Mouse (Mus musculus) myocyte (in vitro differentiated cells): Measurements from ENCODE around the gene Jhy. TPM values are rescaled to one million over a fixed set of nuclear protein-coding genes. Genes with fewer than 3 reads are reported as not detected.

Experiments used
- H3K27me3 ChIP-seq: one replicate; pipeline ENCODE4 v1.6.1; 2011; ENCODE audit not compliant: control insufficient read depth, insufficient read depth, insufficient read length
- H3K36me3 ChIP-seq: one replicate; pipeline ENCODE4 v1.6.1; 2011; ENCODE audit not compliant: control insufficient read depth, insufficient read depth
- H3K4me2 ChIP-seq: one replicate; pipeline ENCODE4 v1.6.1; 2011; ENCODE audit warnings: low read depth, control low read depth
- H3K4me3 ChIP-seq: one replicate; pipeline ENCODE4 v1.5.1; 2011; ENCODE audit warnings: mild to moderate bottlenecking, control low read depth, moderate library complexity
- H3K79me2 ChIP-seq: one replicate; pipeline ENCODE4 v1.6.1; 2011; ENCODE audit not compliant: control insufficient read depth, insufficient read depth
- H3ac ChIP-seq: one replicate; pipeline ENCODE4 v1.6.1; 2011; ENCODE audit not compliant: control insufficient read depth, insufficient read length
- CEBPB ChIP-seq: IDR thresholded peaks from 2 replicates; pipeline ENCODE4 v1.6.1; 2011; ENCODE audit warnings: mild to moderate bottlenecking, moderate library complexity; ENCODE audit not compliant: poor library complexity, insufficient read depth, severe bottlenecking
- E2F4 ChIP-seq: IDR thresholded peaks from one replicate; pipeline ENCODE4 v1.6.1; 2011; ENCODE audit warnings: mild to moderate bottlenecking, control low read depth, moderate library complexity; ENCODE audit not compliant: insufficient read depth
- MAX ChIP-seq: IDR thresholded peaks from one replicate; pipeline ENCODE4 v1.6.1; 2011; ENCODE audit warnings: low read depth, mild to moderate bottlenecking, control low read depth
- MYOD1 ChIP-seq, 3 experiments: IDR thresholded peaks; one replicate each; pipeline ENCODE4 v1.6.1; 2011; ENCODE audit warnings: control low read depth in 2 of 3, low read depth in 2 of 3, mild to moderate bottlenecking in 2 of 3, moderate library complexity in 1 of 3; ENCODE audit not compliant: insufficient read length in 2 of 3, control insufficient read depth in 1 of 3
- MYOG ChIP-seq, 3 experiments: IDR thresholded peaks; one replicate each; pipeline ENCODE4 v1.6.1; 2011; ENCODE audit warnings: control low read depth in 2 of 3, low read depth in 2 of 3, mild to moderate bottlenecking in 2 of 3; ENCODE audit not compliant: insufficient read length in 2 of 3, control insufficient read depth in 1 of 3, insufficient read depth in 1 of 3
- POLR2A ChIP-seq: IDR thresholded peaks from one replicate; pipeline ENCODE4 v1.6.1; 2011; ENCODE audit warnings: low read depth, mild to moderate bottlenecking, control low read depth, moderate library complexity; ENCODE audit not compliant: insufficient read length
- POLR2AphosphoS2 ChIP-seq: IDR thresholded peaks from one replicate; pipeline ENCODE4 v1.6.1; 2011; ENCODE audit warnings: low read depth, control low read depth; ENCODE audit not compliant: insufficient read length
- REST ChIP-seq: IDR thresholded peaks from one replicate; pipeline ENCODE4 v1.6.1; 2011; ENCODE audit warnings: mild to moderate bottlenecking, control low read depth, moderate library complexity; ENCODE audit not compliant: insufficient read depth, insufficient read length
- SRF ChIP-seq: IDR thresholded peaks from one replicate; pipeline ENCODE4 v1.6.1; 2011; ENCODE audit warnings: low read depth; ENCODE audit not compliant: control insufficient read depth, insufficient read length
- TCF12 ChIP-seq: IDR thresholded peaks from one replicate; pipeline ENCODE4 v1.6.1; 2011; ENCODE audit warnings: mild to moderate bottlenecking, control low read depth; ENCODE audit not compliant: poor library complexity, insufficient read depth, severe bottlenecking
- TCF3 ChIP-seq: IDR thresholded peaks from one replicate; pipeline ENCODE4 v1.6.1; 2011; ENCODE audit warnings: low read depth, control low read depth; ENCODE audit not compliant: insufficient read length
- USF1 ChIP-seq: IDR thresholded peaks from one replicate; pipeline ENCODE4 v1.6.1; 2011; ENCODE audit warnings: low read depth, mild to moderate bottlenecking, control low read depth, moderate library complexity
- polyA plus RNA-seq: library from polyadenylated mRNA; unstranded; fragments of >200 nt; fragmentation: generic; extraction: Trizol; gene quantifications from one replicate; pipeline ENCODE4 v1.2.1, GENCODE M21; 2012; ENCODE audit warnings: missing spikeins

Jhy gene
- polyA plus RNA-seq, 1 experiment: not detected

DNA sequence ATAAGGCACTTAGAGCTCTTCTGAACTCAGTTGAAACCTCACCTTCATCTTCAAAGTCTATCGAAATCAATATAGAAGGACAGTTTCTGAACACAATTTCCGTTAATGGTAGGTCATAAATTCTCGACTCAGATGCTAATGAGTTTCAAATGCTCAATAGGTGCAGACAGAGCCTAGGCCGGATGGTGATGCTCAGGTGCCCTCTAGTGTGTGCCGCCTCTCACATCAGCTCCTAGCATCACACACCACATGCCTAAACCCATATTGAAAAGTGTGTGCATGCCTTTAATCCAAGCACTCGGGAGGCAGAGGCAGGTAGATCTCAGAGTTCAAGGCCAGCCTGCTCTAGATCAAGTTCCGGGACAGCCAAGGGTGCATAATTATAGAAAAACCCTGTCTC lies 26.5 kb downstream of the Jhy start:
- no peaks in the 10 kb centered on the region for H3K79me2 ChIP-seq
- no peak overlapping the region for H3ac ChIP-seq
- no peak overlapping the region for H3K4me3 ChIP-seq
- TF ChIP-seq POLR2A: no peak
- no peak for TF ChIP-seq USF1
- TF ChIP-seq E2F4: no peak
- no peak for TF ChIP-seq SRF
- no peak for TF ChIP-seq MYOG (IDR thresholded peaks at IDR 0.05; ENCODE audit: control insufficient read depth in 1 of 3, insufficient read depth in 1 of 3, insufficient read length in 2 of 3, low read depth in 2 of 3)
- no peak for TF ChIP-seq MYOD1 (IDR thresholded peaks at IDR 0.05; ENCODE audit: control insufficient read depth in 1 of 3, insufficient read length in 2 of 3, low read depth in 2 of 3)
- no peak for TF ChIP-seq POLR2AphosphoS2
- TF ChIP-seq TCF12: no peak
- TF ChIP-seq TCF3: no peak
- TF ChIP-seq CEBPB: no peak
- TF ChIP-seq MAX: no peak
- TF ChIP-seq REST: no peak
- H3K27me3 ChIP-seq: peaks cover 5% of the 10 kb centered on the region
- no peak overlapping the region for H3K4me2 ChIP-seq
- no peaks in the 10 kb centered on the region for H3K36me3 ChIP-seq

DNA sequence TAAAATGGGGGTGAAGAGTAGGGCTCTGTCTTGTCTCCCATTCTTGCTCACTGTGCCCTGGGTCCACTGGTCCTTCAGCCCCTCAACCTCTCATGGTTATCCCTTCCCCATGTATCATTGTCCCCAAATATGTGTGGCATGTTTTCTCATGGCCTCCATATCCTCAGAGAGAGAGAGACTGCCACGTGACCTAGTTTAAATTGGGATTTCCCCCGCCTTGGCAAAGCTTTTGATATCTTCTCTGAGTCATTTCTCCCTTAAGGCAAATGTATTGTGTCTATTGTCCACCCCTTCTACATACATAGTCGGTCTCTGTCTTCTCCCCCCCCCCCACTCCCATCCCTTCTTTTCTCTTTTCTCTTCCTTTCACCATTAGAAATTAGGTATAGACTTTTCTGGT lies 30.6 kb downstream of the Jhy start:
- no peak for TF ChIP-seq MYOG (IDR thresholded peaks at IDR 0.05; ENCODE audit: control insufficient read depth in 1 of 3, insufficient read depth in 1 of 3, insufficient read length in 2 of 3, low read depth in 2 of 3)
- TF ChIP-seq USF1: peak; percentile 46
- Histone ChIP-seq H3K4me3 (no peak overlapping the region), H3K27me3 (peaks cover 8% of the 10 kb centered on the region), H3K36me3 (no peaks in the 10 kb centered on the region), H3K79me2 (no peaks in the 10 kb centered on the region), H3K4me2 (no peak overlapping the region), H3ac (no peak overlapping the region)

DNA sequence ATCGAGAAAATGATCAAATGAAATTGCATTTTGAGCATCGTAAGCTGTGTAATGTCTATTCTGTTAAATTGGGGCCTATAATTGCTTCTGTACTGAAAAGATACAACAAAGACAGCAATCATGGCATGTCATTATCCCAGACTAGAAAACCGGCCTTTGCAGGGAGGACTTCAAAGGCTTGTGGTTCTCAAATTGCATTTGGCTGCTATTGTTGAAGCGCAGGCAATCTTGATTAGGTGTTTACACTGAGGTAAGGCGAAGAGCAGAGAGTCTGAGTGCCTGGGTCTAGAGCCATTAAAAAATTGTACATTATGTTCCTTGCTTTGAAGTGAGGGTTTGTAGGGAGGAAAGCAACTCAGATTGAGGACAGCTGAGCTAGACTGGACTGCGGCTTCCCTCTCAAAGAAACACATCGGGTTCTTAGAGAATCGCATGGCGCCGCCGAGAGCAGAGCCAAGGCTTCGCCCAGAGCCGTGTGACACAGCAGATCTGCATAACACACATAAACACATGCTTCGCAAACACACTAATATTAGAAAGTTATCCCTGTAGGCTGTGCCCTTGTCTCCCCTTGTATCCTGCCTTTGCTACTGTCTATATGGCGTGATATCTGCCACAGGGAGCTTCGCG lies 36.5 kb downstream of the Jhy start:
- Histone ChIP-seq H3K79me2 (no peaks in the 10 kb centered on the region), H3ac (no peak overlapping the region), H3K4me3 (no peak overlapping the region), H3K36me3 (no peaks in the 10 kb centered on the region), H3K27me3 (peaks cover 7% of the 10 kb centered on the region), H3K4me2 (no peak overlapping the region)
- TF ChIP-seq POLR2A (no peak), E2F4 (no peak), USF1 (no peak), POLR2AphosphoS2 (no peak), TCF3 (no peak), CEBPB (no peak), SRF (no peak), MYOD1 (IDR thresholded peaks at IDR 0.05; ENCODE audit: control insufficient read depth in 1 of 3, insufficient read length in 2 of 3, low read depth in 2 of 3) (no peak), MYOG (IDR thresholded peaks at IDR 0.05; ENCODE audit: control insufficient read depth in 1 of 3, insufficient read depth in 1 of 3, insufficient read length in 2 of 3, low read depth in 2 of 3) (no peak), REST (no peak), TCF12 (no peak)

DNA sequence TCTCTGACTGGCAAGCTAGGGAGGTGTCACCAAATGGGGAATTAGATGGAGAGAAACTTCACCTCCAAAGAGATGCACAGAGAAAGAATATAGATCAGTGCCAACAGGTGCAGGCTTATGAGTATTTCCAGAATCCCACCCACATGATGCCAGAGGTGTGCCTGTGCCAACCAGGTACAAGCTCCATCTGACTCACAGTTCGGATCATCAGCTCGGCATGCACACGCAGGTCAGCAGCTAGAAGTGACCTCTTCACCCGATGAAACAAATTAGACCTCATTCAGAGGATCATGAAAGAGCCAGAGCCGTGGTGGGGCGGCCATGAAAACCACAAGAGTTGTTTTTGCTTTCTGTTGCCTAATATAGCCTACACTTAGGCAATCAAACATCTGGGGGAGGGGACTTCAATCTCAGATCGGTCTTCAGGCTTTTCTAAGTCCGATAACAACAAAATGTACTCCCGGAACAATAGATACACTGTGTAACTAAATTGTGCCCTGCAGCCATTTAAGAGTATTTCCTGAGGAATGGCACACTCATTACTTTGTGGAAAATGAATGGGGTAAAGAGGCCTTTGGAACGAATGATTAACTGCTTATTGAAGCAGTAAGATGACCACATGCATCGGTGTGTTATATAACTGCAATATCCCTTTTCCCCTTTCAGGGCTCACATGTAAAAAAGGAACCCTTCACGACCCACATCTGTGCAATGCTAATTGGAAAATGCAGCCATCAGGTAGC lies 45.9 kb downstream of the Jhy start:
- Histone ChIP-seq H3K4me2 (no peak overlapping the region), H3K79me2 (no peaks in the 10 kb centered on the region)

More for the DNA sequence above, 45.9 kb downstream of the Jhy start:
- TF ChIP-seq USF1 (no peak), E2F4 (no peak), POLR2AphosphoS2 (no peak), MAX (no peak), MYOD1 (IDR thresholded peaks at IDR 0.05; ENCODE audit: control insufficient read depth in 1 of 3, insufficient read length in 2 of 3, low read depth in 2 of 3) (no peak), POLR2A (no peak), REST (no peak), TCF3 (no peak), CEBPB (no peak), TCF12 (no peak), SRF (no peak), MYOG (IDR thresholded peaks at IDR 0.05; ENCODE audit: control insufficient read depth in 1 of 3, insufficient read depth in 1 of 3, insufficient read length in 2 of 3, low read depth in 2 of 3) (no peak)
- no peak overlapping the region for H3ac ChIP-seq
- H3K36me3 ChIP-seq: no peaks in the 10 kb centered on the region
- no peak overlapping the region for H3K4me3 ChIP-seq
- peaks cover 4% of the 10 kb centered on the region for H3K27me3 ChIP-seq
